Mouse (Mus musculus) erythroblast, embryonic 14.5 days (primary cell): ENCODE results near the gene Rtp4.

Experiments
- GATA1 ChIP-seq: IDR thresholded peaks from 2 replicates; pipeline ENCODE4 v1.6.1; 2012; ENCODE audit warnings: low read length, inconsistent platforms, mixed read lengths
- TAL1 ChIP-seq: IDR thresholded peaks from 3 replicates; pipeline ENCODE4 v1.6.1; 2012; ENCODE audit warnings: low read length, inconsistent platforms, mixed read lengths

GRCm38 (mm10) chr16:23498691-23499131, 21.4 kb upstream of the Rtp4 start:
- TF ChIP-seq GATA1 (no peak), TAL1 (no peak)
